Mouse (Mus musculus): ENCODE measurements around the gene C130060K24Rik.

The C130060K24Rik gene

DNA sequence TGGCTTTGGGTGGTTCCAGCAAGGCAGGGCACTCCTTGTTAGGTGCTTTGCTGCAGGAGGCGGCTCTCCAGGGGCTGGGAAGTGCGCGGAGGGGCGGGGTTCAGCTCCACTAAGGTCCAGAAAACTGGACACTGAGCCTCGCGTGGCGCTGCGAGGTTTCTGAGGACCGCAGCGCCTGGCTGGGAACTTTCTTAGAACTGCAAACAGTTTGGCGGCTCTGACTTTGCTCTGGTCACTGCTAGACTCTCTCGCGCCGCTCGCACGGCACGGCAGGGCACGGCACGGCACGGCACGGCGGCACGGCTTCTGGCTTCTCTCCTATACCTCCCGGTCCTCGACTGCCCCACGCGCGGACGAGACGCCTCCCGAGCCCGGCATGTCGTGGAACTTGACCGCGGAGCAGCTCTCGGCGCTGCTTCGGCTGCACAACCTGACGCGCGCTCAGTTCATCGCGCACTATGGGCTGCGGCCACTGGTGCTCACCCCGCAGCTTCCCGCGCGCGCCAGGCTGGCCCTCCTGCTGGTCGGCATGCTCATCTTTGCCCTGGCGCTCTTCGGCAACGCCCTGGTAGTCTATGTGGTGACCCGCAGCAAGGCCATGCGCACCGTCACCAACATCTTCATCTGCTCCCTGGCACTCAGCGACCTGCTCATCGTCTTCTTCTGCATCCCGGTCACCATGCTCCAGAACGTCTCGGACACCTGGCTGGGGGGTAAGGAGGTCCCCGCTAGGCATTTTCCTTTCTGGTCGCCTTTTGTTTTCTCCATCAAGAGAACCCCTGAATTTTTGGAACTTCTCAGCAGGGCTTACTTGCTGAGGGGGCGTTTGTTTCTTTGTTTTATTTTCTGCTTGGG is at the start of gene C130060K24Rik:
Gene C130060K24Rik (plus strand): TSS at position 188 of the 855 bp plus-strand sequence.
- no peak for DNase-seq

- DNase-seq = no peak
These were observed 46.7 kb upstream of the C130060K24Rik start for GRCm38 (mm10) chr6:65334246-65334645.

DNA sequence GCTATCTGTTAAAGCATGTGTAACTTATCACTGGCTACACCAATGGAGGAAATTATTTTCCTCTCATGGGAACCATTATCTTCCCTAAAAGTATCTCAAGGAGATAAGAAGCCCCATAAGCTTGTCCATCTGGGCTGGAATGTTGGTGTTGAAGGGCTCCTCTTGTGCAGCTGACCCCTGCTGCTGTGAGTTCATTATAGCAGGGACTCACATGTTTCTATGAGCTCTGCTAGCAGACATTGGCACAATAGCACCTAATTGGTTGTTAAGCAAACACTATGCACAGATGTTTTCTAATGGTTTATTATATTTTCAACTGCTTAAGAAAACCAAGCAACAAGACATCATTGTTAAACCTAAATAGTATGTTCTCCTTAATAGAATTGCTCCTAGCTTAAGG is 41.5 kb upstream of the C130060K24Rik start:
- no peak for DNase-seq

GRCm38 (mm10) chr6:65341360-65341759 is 39.5 kb upstream of the C130060K24Rik start:
- DNase-seq = no peak

GRCm38 (mm10) chr6:65347736-65348135 is 33.2 kb upstream of the C130060K24Rik start:
- no peak for DNase-seq

DNA sequence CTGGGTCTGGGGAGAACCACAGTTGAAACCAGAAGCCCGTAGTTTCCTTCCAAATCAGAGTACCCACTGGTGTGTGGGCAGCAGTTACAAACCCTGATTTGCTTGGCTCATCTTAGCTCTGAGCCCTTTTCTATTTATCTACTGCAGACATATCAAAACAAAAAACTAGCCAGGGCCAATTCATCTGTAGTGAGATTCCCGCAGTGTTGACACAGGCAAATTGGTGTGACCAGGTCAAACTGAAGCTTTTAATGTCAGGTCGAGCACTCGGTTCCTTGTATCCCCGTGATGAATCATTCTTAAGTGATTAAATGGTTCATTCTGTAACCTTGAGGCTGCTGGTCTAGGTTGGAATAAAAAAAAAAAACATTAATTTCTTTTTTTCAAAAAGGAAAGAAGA is 32.6 kb upstream of the C130060K24Rik start:
- DNase-seq = no peak

- no peak for DNase-seq
These were observed 29.3 kb upstream of the C130060K24Rik start for GRCm38 (mm10) chr6:65351622-65352021.

DNA sequence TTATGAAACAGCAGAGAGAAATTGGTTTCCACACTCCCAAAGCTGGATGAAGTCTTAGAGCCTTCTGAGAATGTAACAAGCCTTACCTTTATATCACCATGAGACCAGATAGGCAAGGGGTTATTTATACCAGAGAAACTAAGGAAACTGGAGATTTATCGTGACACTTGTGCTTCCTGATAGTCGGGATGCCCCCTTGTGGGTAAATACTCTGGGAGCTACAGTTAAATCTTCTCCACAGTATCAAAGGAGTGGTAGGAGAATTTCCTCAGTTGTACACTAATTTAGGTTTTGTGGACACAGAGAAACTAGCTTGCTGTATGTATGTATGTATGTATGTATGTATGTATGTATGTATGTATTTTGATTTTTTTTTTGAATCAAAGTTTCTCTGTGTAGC is 5.0 kb upstream of the C130060K24Rik start:
- no peak for DNase-seq

- DNase-seq = no peak
These were observed 41.0 kb downstream of the C130060K24Rik start for GRCm38 (mm10) chr6:65421888-65422287.

- DNase-seq = no peak
These were observed 46.2 kb downstream of the C130060K24Rik start for GRCm38 (mm10) chr6:65427065-65427464.

DNA sequence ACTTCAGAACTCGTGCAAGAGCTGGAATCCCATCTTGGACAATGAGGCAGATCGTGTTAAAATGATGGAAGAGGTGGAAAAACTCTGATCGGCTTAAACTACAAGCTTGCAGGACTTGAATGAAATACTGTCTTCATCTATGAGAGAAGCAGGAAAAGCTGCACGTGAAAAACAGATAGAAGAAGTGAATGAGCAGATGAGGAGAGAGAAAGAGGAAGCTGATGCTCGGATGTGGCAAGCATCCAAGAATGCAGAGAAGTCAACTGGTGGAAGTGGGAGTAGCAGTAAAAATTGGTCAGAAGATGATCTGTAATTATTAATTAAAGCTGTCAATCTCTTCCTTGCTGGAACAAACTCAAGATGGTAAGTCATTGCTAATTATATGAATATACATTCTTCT is 52.3 kb downstream of the C130060K24Rik start:
- DNase-seq = no peak

DNA sequence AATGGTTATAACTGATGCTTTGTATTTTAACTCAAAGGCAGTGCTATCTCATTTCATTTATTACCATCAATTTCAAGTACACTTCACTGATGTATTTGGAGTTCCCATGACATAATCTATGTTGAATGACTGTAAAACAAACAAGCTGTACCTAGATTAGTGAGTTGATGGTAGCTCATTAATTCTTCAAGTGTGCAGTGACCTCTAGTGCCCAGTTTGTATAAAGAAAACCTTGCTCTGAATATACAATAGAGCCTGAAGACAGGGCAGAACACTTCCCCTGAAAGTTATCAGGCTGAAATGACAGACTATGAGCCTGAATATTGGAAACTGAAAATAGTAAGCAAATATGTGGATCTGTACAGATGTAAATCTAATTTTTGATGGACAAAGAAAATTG is 72.6 kb downstream of the C130060K24Rik start:
- peak; percentile 3 to 4 for DNase-seq

- no peak for DNase-seq
These were observed 84.4 kb downstream of the C130060K24Rik start for GRCm38 (mm10) chr6:65465294-65465693.

- DNase-seq = no peak
These were observed 89.4 kb downstream of the C130060K24Rik start for GRCm38 (mm10) chr6:65470320-65470719.

DNA sequence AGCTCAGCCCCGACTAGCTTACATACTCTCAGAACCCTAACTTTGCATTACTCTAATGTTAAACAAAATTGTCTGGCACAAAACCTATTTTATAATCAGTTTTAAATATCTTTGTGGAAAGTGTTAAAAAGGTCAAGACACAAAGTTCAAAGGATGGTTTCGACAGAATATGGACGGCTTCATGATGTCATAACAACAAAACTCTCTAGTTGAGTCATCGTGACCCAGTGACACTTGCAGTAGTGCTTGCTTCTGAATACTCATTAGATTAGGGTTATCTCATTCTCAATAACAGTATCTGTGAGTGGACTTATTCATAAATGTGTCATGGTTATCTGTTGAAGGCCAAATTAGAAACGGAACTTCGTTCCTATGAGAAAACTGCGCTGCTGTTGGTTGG is 91.5 kb downstream of the C130060K24Rik start:
- DNase-seq = no peak

GRCm38 (mm10) chr6:65498786-65499185 is 117.9 kb downstream of the C130060K24Rik start:
- DNase-seq = no peak

All from kidney, adult 8-10 months (tissue).